Mouse (Mus musculus): Measurements from ENCODE around the gene Plac9a. TPM values are rescaled to one million over a fixed set of nuclear protein-coding genes. Genes with fewer than 3 reads are reported as not detected.
A peak's percentile ranks its signal among the peaks of the same experiment; 100 is the strongest.
"Not testable (repeated sequence)": the region's sequence is repeated elsewhere in the genome, so short reads cannot be mapped to it uniquely, and the experiment has no call there.

Plac9a gene
- total RNA-seq, 2 experiments from 2014 or later: 1.8 to 2.7 TPM

- no peak for DNase-seq
These were observed 37.6 kb downstream of the Plac9a start for GRCm38 (mm10) chr14:25865251-25865650.

GRCm38 (mm10) chr14:25863721-25864120 lies 39.2 kb downstream of the Plac9a start:
- DNase-seq: no peak

DNA sequence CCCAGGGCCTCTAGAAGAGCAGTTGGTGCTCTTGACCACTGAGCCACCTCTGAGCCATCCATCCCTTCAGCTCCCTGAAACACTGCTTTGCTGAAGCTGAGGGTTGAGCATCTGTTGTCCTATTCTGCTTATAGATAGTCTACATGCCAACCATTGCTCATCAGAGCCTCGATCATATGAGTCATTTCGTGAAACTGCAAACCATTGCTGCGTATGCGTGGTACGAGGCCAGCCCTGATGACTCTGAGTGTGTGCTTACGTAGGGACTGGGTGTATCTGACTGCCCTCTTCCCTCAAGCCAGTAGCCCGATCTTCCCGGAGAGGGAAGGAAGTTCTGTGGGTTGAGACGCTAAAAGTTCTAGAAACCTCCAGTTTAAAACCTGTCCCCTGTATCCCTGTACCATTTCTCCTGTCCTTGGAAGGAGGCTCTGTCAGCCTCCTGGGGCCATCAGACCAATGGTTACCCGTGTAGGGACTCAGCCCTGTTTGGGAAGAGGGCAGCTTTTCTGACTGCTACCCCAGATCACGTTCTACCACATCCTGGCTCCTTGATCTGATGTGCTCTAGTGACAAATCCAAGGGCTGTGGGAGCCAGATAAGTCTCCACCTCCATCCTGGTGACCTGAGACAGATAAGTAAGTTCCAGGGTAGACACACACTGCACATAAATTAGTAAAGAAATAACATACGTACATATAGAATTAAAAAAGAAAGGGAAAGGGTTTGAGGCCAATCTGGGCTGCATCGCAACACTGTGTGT lies 40.9 kb downstream of the Plac9a start:
- no peak for DNase-seq

DNA sequence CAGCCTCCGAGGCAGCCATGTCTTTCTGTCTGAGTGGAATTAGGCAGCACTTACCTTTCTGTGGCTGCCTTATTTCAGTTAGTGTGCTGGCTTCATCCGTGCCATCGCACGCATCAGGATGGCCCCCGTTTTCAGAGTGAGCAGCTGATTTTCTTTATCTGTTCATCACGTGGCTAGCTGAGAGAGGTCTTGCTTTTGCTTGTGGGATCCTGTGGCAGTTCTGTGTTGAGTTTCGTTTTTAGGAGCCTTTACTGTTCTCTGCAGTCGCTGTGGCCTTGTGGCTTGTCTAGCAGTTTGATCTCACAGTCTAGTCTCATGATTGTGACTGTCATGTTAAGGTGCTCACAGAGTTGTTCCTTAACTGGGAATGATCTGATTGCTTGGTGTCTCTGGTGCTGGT lies 45.0 kb downstream of the Plac9a start:
- DNase-seq: no peak

DNA sequence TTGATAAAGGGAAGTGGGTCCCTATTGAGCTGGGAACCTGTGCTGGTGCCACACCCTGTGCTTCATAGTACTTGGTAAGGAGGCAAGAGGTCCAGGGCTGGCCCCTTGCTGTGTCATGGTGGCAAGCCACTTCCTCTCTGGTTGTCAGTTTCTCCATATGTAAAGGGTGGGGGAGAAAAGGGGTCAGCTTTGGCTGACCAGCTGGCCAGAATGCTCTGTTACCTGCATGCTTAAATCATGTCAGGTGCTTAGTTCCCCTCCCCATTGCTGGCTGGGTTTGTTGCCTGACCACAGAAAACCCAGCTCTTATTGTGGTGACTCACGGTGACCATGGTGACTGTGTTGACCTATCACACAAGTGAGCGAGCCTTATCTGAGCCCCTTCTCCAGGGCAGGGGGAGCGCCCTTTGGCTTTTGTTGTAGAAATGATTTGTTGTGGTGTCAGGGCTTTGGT lies 45.7 kb downstream of the Plac9a start:
- DNase-seq: no peak

DNA sequence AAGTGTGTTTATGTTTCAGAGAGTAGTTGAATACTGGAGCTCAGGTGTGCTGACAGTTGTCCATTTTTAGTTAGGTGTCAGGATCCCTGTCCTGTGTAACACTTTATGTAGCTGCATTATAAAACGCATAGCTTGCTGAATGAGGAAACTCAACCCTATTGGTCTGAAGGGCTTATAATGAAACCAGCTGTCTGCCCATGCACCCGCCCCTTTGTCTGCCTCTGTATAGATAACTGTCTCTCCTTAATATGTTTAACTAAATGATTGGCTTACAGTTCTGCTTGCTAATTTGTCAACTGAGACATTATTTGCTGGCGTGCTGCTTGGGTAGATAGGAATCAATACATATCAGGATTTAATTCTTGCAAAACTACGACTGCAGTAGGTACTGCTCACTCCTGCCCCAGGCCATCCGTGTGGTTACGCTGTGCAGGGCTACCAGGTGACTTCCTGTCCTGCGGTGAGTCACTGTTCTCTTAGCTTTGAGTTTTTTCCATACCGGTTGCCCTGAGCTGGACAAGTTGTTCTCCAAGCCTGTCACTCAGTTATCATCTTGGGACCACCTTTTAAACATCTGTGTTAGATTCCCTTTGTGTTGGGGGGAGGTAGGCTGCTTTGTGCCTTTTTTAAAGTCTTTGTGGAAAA lies 47.5 kb downstream of the Plac9a start:
- DNase-seq: no peak

GRCm38 (mm10) chr14:25853717-25854452 lies 49.0 kb downstream of the Plac9a start:
- no peak for DNase-seq

GRCm38 (mm10) chr14:25853295-25853694 lies 49.6 kb downstream of the Plac9a start:
- no peak for DNase-seq

GRCm38 (mm10) chr14:25852121-25852561 lies 50.8 kb downstream of the Plac9a start:
- DNase-seq: no peak

DNA sequence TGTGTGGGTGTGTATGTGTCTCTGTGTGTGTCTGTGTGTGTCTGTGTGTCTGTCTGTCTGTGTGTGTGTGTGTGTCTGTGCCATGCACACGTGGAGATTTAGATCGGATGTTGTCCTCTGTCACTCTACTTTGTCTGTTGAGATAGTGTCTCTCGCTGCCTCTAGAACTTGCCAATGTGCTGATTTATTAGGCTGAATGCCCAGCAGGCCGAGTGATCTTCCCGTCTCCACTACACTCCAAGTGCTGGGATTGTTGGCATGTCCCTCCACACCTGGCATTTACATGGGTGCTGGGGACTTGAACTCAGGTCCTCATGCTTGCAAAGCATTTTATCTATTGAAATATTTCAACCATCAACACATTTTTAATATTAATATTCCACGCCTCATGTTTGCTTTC lies 51.7 kb downstream of the Plac9a start:
- DNase-seq: no peak

DNA sequence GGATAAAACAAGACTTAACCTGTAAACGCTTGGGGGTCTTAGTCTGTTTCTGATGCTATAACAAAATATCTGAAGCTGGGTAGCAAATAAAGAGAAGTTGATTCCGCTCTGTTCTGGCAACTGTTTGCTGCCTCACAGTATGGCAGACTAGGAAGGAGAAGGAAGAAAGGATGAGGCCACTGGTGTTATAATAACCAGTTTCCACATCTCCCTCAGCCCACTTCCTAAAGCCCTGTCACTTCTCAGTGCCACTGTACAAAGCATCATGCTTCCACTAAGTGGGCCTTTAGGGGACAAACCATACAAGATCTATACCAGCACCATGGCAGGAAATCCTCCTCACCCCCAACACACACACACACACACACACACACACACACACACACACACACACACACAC lies 52.5 kb downstream of the Plac9a start:
- DNase-seq: no peak

DNA sequence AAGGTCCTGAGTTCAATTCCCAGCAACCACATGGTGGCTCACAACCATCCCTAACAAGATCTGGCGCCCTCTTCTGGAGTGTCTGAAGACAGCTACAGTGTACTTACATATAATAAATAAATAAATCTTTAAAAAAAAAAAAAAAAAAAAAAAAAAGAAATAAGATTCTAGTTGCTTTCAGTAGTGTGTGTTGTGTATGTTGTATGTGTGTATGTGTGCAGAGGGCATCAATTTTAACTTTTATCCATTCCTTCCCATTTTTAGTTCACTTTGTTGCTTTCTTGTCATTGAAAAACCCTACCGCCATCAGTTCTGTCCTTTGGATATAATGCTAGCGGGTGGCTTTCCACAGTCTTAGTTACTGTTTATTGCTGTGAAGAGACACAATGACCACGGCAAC lies 54.2 kb downstream of the Plac9a start:
- not testable (repeated sequence) for DNase-seq

DNA sequence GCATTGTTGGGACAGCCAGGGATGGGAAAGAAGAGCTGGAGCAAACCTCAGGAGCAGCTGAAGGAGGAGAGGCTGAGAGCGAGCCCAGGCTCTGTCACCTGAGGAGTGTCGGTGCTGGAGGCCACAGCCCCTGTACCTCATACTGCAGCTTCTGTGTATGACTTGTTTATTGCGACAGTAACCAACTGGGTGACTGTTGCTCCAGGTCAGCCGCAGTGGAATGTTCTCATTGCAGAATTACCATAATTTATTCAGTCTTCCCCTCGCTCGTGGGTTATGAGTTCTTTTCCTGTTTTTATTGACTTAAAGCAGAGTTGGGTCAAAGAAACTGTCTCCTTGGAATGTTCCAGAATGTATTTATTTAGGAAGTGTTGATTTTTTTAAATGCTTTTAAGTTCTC lies 54.7 kb downstream of the Plac9a start:
- no peak for DNase-seq

GRCm38 (mm10) chr14:25847660-25848059 lies 55.2 kb downstream of the Plac9a start:
- DNase-seq: no peak

GRCm38 (mm10) chr14:25846516-25846915 lies 56.4 kb downstream of the Plac9a start:
- DNase-seq: no peak

GRCm38 (mm10) chr14:25845832-25846383 lies 57.0 kb downstream of the Plac9a start:
- DNase-seq: no peak

DNA sequence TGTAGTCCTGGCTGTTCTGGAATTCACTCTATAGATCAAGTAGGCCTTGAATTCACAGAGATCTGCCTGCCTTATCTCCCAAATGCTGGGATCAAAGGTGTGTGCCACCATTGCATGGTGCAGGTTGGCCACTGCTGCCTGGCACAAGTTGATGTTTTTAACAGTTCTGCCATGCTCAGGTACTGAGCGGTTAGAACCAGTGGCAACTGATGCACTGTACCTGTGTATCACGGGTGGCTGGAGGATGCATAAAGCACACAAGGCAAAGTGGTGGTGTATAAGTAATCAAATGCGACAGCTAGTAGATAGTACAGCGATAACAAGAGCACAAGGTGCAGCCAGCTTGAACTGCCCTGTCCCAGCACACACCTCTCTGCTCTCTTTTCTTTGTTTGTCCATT lies 58.5 kb downstream of the Plac9a start:
- no peak for DNase-seq

GRCm38 (mm10) chr14:25842688-25843003 lies 60.3 kb downstream of the Plac9a start:
- no peak for DNase-seq

- DNase-seq: peak; percentile 86
These were observed 60.8 kb downstream of the Plac9a start, which contains the start of gene Anxa11 for GRCm38 (mm10) chr14:25841991-25842687. Anxa11 (plus strand) TSS chr14:25842156.

- DNase-seq: no peak
These were observed 61.3 kb downstream of the Plac9a start for GRCm38 (mm10) chr14:25841579-25841978.

- DNase-seq: no peak
These were observed 61.9 kb downstream of the Plac9a start for GRCm38 (mm10) chr14:25840961-25841360.

DNA sequence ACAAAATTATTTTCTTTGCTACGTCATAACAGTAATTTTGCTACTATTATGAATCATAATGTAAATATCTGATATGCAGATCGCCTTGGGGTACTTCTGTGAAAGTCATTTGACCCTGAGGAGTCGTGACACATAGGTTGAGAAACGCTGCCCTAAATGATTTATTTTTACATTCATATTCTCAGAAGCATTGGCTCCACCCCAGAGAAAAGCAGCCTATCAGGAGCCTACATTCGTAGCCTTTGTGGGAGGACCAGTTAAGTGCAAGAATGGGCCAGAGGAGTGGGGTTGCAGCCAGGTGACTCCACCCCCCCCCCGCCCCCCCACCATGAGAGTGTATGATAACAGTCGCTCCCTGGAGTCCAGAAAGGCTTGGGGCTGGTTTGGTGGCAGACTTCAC lies 63.1 kb downstream of the Plac9a start:
- no peak for DNase-seq
